Mouse (Mus musculus) megakaryocyte, embryonic 14.5 days (primary cell): ENCODE measurements around the gene Spg20.

ENCODE experiments used
- FLI1 ChIP-seq: IDR thresholded peaks from 2 replicates; pipeline ENCODE4 v1.6.1; 2012; ENCODE audit warnings: low read length, inconsistent platforms, mixed read lengths
- GATA1 ChIP-seq: IDR thresholded peaks from 3 replicates; pipeline ENCODE4 v1.6.1; 2012; ENCODE audit warnings: mixed read lengths, low read length, inconsistent platforms, borderline replicate concordance

- TF ChIP-seq GATA1 (no peak), FLI1 (no peak)
Measured at GRCm38 (mm10) chr3:55095968-55096654, 15.8 kb upstream of the Spg20 start.
